Mouse (Mus musculus): ENCODE data around the gene Gm29427. TPM values are rescaled to one million over a fixed set of nuclear protein-coding genes. Genes with fewer than 3 reads are reported as not detected.
A peak's percentile ranks its signal among the peaks of the same experiment; 100 is the strongest.

The Gm29427 gene
- not detected for total RNA-seq (2021)

DNA sequence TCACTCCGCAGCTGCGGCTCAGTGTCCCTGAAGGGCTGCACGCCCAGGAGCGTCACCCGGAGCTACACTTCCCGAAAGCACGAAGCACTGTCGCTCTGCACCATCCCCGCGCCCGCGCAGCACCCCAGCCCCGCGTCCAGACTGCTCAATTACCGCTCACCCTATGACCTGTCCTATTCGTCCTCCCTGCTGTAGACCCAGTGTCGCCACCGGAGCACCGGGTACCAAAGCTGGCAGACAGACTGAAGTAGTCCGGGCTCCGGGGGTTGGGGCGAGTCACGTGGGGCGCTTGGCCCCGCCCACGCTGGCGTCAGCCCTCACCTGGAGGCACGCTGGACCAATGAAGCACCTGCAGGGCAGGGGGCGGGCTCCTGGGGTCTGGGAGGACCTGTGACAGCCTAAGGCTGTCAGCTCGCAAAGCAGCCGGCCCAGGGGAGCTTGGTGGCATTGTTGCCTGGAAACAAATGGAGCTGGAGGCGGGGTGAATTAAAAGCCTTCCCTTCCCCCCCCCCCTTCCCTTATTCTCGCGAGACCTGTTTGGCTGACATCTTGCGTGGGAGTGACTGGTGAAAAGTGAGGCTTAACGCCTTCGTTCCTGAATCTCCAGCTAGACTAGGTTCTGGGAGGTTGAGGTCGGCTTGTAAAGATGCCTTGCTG, at the start of gene Gm29427:
Gm29427 (minus strand) TSS at position 239 of the 657 bp plus-strand sequence.
- peak; percentile 95 to 96 for DNase-seq (ENCODE audit: low spot score in 2 of 2)
- intact Hi-C loops (cut with DNase I): no loop called here

DNA sequence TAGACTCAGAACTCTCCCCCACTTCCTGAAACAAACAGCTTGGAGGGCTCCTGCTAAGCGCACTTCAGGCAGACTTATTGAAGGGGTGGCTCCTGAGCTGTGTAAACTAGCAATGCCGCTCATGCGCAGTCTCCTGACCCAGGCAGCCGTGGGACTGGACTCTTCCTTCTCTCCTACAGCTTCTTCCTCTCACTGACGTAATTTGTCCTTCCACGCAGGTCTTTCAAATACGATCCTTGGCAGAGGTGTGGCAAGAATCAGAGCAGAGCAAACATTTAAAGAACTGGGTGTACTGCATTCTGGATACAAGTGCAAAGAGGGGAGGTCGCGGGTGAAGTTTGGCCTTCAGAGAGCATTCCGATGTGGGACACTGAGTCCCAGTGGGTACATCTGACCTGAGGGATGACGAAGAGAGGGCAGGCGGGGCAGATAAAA, 48.4 kb upstream of the Gm29427 start:
- intact Hi-C loops (cut with DNase I): no loop called here
- DNase-seq (ENCODE audit: low spot score in 2 of 2): no peak

DNA sequence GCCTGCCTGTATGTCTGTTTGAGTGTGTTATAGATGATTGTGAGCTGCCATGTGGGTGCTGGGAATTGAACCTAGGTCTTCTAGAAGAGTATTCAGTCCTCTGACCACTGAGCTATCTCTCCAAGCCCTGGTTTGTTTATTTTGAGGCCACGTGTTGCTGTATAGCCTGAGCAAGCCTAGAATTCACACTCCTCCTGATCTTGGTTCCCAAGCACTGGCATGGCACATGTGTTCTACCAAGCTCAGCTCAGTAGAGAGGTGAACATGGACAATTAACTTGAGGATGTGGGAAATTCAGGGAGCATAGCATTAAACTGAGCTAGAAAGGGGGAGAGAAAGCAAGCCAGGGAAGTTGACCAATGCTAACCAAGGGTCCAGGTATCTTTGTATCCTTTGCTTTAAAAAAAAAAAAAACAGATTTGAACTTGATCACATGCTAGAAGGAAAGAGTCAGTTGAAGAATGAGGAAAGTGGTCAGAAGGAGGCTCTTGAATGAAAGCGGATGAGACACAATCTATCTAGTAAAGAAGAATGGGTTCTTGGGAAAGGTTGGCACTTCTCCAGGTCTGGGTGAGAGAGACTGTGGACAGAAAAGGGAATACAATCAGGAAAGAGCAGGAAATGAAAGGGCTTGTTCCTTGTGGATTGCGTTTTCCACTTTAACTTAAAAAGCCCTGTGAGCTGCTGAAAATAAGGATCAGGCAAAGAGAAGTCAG, 46.6 kb upstream of the Gm29427 start:
- intact Hi-C loops (cut with DNase I): no loop called here
- no peak for DNase-seq (ENCODE audit: low spot score in 2 of 2)

DNA sequence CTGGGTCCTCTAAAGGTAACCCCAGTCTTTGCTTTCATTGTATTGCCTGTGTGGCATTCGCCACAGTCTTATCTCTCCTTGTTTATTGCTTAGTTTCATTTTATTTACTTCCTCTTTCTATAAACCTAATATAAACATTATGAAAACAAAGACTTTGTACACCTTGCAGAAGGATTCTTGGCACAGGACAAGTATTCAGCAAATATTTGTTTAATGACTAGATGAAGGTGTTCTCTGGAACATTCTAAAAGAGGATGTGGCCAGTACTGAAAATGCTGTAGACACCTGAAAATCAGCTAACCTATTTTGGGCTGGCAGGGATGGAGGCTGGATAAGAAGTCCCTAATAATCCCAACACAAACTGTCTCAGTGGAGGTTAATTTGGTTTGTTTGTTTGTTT, 46.0 kb upstream of the Gm29427 start:
- no peak for DNase-seq (ENCODE audit: low spot score in 2 of 2)
- intact Hi-C loops (cut with DNase I): no loop called here

DNA sequence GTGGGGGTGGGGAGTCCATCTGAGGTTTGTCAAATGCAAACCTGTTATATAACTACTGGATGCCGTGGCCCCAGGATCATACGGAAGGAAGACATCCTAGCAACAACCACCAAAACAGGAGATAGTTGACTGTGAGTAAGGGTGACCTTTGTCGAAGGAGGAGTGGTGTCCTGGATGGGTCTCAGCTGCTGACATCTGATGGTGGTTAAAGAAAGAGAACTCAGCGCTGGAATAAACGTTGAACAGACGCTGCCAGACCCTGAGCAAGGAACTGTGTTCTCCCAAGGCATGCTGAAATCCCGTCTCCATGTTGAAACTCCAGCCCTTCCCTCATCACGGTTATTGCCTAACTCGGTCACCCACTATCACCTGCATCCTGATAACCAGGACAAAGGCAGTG, 44.1 kb upstream of the Gm29427 start:
- no peak for DNase-seq (ENCODE audit: low spot score in 2 of 2)
- intact Hi-C loops (cut with DNase I): no loop called here

DNA sequence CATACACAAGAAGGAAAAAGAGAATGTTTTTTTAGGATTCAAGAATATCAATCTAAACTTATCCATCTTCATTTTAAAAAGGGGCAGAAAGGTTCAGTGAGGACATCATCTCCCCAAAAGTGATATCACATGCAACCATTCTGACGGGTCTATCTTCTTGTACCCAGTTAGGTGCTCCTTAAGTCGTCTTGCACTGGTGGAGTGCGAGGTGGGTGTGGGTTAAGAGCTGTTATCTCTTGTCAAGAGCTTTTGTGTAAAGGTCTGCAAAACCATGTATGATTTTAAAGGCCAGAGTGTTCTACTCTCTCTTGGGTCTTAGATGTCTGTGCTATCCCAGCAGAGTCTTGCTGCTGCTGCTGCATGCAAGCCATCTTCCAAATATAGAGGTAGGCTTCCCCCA, 31.2 kb upstream of the Gm29427 start:
- intact Hi-C loops (cut with DNase I): no loop called here
- no peak for DNase-seq (ENCODE audit: low spot score in 2 of 2)

DNA sequence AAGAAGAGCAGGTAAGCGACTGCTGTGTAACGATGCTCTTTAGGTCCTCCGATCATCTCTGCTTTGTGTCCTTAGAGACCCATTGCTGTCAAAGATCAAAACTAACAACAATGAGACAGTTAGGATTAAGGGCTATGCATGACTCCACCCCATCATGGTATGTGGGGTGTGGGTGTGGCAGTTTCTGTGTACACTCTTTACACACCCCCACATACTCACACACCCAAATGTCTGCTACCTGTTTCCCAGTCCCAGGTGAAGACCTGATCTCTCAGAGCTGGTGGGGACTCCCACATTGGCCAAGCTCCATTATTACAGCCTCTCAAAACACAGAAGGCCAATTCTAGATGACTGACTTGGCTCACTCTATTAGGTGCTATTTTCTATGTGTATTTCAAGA, 30.0 kb upstream of the Gm29427 start:
- no peak for DNase-seq (ENCODE audit: low spot score in 2 of 2)
- intact Hi-C loops (cut with DNase I): no loop called here

DNA sequence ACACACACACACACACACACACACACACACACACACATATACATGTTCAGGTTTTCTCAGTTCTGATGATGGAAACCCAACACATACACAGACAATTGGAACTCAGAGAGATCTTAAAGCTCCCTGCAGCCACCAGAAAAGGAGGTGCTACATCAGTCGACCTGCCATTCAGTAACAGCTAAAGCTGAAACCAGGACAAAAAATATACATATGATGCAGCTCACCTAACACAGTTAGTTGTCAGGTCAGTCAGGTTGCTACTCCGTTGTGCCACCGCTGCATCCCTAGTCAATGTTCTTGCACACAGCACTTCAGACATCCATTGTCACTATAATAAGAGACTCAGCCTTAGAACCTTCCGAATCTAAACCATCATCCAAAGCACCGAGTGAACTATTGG, 29.4 kb upstream of the Gm29427 start:
- no peak for DNase-seq (ENCODE audit: low spot score in 2 of 2)
- intact Hi-C loops (cut with DNase I): no loop called here

DNA sequence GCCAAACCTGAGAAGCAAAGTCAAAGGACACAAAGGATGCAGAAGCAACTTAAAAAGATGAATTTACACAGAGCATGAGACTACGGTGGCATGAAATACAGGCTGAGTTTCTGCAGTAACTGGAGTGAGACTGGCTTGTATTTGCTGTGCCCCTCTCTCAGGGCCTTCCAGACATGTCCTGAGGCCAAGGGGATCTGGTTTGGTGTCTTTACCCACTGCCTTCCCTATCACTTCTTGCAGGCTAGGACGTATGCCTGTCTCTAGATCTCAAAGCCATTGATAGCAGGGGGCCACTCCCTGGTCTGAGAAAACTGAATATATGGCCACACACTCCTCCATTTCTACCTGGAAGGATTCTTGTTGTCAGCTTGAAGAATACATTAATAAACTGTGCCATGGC, 28.6 kb upstream of the Gm29427 start:
- DNase-seq (ENCODE audit: low spot score in 2 of 2): no peak
- intact Hi-C loops (cut with DNase I): no loop called here

DNA sequence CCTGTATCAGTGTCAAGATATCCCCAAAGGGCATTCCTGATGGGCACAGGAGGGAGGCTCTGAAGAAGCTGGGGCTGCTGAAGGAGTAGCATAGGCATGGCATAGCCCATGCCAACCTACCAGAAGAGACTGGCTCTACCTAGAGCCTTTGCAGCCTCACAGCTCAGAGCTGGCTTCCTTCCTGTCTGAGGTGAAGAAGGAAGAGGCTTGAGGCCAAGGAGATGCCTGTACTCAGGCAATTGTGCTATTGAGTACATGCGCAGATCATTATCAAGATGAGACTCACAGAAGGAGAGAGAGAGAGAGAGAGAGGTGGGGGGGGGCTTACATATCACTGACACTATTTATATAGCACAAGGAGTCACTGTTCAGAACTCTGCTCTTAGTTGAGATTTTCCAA, 28.2 kb upstream of the Gm29427 start:
- no peak for DNase-seq (ENCODE audit: low spot score in 2 of 2)
- intact Hi-C loops (cut with DNase I): no loop called here

DNA sequence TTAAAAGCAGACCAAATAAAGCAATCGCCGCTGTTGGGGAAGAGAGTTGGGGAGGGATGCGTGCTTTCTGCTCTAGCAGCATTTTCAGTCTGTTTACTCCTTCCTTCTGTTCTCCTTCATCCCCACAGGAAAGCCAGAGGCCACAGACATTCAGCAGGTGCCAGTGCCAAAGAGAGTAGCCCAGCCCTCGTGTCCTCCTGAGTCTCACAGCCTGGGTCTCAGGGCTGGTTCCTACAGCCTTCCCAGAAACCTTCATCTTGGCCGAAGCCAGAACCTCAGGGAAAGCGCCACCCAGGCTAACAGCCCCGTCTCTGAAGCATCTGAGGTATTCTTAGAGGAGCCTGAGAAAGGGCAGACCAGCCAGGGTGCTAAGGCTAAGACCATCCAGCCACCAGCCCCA, 26.6 kb upstream of the Gm29427 start:
- DNase-seq (ENCODE audit: low spot score in 2 of 2): no peak
- intact Hi-C loops (cut with DNase I): no loop called here

DNA sequence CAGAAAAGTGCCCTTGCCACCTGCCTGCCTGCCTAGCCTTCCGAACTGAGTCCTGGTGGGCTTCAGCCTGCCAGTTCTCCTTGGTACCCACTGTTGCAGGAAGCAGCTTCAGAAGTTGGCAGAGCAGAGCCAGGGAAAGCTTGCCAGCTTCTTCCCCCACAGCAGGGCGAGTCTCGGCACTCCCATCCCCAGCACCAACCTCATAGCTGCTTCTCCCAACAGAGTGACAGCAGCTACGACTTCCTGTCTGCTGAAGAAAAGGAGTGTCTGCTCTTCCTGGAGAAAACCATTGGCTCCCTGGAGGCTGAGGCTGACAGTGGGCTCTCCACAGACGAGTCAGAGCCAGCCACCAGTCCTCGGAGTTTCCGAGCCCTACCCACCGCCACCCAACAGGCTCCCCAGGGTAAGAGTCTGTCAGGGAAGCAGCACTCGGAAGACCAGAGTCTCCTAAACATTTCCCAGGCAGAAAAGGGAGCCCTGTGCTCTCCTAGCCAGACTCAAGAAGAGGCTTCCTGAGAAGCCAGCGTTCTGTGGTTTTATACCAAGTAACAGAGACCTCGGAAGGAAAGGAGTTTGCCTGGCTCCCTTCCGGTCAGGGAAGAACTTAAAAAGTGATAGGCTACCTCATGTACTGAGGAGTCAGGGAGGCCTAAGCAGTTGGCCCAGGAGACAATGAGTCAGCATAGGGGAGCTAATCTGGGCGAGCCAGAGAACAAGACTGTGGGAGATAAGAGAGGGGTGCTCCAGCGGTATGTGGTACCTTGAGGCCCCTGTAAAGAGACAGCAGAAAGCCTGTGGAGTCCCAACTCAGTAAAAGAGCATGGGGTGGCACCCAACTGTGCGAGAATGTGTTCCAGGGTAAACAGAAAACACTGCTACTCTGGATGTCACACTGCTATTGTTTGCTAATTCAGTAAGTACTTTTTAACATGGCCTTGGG, 25.5 kb upstream of the Gm29427 start:
- peak; percentile 49 to 52 for DNase-seq (ENCODE audit: low spot score in 2 of 2)
- intact Hi-C loops (cut with DNase I): no loop called here

DNA sequence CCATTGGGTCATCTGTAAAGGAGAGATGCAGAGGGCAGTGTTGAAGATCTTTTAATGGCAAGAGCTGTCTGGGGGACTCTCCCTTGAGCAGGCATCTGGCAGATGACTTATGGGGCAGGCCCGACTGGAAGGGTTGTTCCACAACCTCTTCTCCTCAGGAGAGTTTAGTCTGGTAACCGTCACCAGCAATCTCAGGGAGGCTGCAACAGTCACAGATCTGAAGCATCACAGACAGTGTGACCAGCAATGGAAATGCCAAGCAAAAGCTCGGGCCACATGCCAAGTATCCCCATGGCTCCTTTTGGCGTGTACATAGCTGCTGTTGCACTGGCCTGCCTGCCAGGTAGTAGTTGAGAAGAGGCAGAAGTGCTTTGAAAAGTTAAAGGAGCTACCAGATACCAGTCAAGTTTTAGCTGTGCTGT, 24.6 kb upstream of the Gm29427 start:
- no peak for DNase-seq (ENCODE audit: low spot score in 2 of 2)
- intact Hi-C loops (cut with DNase I): no loop called here

DNA sequence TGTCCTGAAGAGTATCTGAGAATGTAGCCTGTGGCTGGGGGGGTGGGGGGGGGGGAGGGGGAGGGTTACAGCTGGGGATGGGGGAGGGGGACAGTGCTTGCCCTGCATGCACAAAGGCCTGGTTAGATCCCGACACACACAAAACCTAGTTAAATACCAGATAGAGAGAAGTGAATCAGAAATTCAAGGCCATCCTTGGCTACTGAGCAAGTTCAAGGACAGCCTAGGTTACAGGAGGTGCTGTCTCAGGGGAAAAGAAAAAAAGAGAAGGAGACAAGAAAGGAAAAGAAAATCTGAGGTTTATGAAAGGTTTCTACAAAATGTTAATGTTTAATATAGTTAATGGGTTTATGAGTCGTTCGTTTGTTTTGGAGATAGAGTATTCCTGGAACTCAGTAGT, 24.0 kb upstream of the Gm29427 start:
- DNase-seq (ENCODE audit: low spot score in 2 of 2): no peak
- intact Hi-C loops (cut with DNase I): no loop called here

DNA sequence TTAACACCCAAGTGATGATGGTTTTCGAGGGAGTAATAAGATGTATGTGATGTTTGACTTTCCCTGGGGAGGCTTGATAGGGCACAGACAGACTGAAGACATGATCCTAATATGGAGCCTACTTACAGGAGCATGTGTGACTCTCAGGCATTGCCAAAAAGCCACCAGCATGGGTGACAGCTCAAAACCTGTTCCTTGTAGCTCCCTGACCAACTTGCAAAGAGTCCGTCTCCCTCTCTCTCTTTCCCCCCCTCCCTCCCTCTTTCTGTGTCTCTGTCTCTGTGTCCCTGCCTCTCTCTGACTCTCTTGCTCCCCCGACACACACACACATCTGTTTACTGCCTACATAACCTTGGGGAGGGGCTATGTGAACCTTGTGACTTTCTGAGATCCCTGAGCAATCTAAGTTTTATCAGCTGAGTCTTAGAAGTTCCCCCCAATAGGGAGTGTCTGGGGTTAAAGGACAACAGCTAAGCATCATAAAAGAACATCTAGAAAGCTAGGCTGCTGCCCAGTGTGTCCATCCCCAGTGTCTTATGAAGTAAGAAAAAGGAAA, 23.0 kb upstream of the Gm29427 start:
- DNase-seq (ENCODE audit: low spot score in 2 of 2): no peak
- intact Hi-C loops (cut with DNase I): no loop called here

DNA sequence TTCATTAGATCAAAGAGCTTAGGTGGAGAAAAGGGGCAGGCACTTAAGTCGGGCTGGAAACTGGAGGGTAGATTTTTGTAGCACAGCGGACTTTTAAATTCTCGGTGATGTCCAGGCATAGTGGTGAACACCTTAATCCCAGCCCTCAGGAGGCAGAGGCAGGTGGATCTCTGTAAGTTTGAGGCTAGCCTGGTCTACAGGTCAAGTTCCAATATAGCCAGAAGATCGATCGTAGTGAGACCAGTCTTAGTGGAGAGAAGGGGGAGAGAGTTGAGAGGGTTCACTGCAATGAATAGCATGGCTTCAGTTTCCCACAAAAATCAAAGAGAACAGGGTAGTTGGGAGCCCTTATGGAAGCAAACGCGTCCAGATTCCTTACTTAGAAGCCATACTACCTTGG, 22.3 kb upstream of the Gm29427 start:
- intact Hi-C loops (cut with DNase I): no loop called here
- no peak for DNase-seq (ENCODE audit: low spot score in 2 of 2)

DNA sequence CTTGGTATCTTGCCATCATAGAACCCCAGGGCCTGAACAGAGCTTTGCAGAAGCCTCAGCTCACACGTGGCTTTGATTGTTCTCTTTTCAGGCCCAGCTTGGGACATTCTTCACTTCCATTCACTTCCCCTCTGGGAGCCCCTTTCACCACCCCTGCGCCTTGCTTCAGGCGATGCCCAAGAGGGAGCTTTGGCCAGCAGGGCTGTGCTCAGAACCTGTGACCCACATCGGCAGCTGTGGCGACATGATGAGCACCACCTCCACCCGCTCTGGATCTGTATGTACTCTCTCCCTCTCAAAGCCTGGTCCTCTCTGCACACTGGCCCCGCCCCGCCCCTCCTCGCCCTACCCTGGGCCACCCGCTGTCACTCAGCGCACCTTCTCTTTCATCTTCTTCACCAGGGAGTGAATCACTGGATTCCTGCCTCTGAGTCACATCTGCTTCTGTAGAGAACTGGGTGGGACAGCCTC, 21.8 kb upstream of the Gm29427 start:
- no peak for DNase-seq (ENCODE audit: low spot score in 2 of 2)
- intact Hi-C loops (cut with DNase I): no loop called here

DNA sequence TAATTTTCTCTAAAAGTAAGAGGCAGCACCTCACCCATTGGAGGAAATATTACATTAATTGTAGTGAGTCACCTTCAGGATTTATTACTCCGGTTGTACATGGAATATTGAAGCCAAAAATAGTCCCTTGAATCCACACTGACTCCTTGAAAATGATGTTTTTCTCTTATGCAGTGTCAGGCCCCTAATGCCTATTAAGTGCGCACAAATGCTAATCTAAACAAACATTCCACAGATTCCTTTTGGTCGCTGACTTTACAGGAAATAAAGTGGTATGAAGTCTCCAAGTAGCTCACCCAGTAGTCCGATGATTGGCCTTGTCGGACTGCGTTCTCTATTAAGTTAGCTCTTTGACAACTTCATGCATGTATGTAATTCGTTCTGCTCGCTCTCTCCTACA, 19.3 kb upstream of the Gm29427 start:
- intact Hi-C loops (cut with DNase I): no loop called here
- no peak for DNase-seq (ENCODE audit: low spot score in 2 of 2)

DNA sequence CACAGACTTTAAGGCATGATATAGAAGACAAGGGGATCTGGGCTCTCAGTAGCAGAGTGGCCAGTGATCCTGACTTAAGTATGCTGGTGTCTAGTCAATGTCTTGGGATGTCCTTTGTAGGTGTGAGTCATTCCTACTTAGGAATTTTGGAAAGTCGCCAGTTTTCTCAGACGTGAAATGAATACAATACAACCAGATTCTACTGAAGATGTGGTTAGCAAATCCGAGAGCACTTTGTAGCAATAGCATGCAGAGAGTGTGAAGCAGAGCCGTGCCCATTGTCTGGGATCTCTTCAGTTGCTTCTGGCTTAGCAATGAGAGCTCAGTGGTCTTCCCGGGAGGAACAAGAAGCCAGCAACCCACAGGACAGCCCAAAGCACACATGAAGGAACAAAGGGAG, 18.9 kb upstream of the Gm29427 start:
- DNase-seq (ENCODE audit: low spot score in 2 of 2): no peak
- intact Hi-C loops (cut with DNase I): no loop called here

DNA sequence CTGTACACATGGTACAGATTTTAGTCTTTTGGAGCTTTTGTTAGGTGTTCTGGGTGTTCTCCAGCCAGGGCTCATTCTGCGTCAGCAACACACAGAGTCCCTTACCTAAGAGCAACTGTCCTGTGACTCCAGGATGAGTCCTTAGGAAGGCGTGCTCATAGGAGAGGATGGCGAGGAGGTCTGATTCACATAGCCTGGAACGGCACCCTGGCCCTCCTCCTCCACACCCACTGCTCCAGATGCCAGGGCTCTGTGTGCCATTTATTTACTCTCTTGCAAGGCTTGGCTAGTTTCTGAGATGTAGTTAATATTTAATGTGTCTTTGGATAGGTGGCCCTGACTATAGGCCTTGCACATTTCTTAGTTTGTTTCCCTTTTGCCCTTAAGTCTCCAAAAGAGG, 18.1 kb upstream of the Gm29427 start:
- no peak for DNase-seq (ENCODE audit: low spot score in 2 of 2)
- intact Hi-C loops (cut with DNase I): no loop called here

Data from left cerebral cortex, postnatal 36 days (tissue).